8 mouse cellular contexts compared by ENCODE assay signal in the genomic region with DNA sequence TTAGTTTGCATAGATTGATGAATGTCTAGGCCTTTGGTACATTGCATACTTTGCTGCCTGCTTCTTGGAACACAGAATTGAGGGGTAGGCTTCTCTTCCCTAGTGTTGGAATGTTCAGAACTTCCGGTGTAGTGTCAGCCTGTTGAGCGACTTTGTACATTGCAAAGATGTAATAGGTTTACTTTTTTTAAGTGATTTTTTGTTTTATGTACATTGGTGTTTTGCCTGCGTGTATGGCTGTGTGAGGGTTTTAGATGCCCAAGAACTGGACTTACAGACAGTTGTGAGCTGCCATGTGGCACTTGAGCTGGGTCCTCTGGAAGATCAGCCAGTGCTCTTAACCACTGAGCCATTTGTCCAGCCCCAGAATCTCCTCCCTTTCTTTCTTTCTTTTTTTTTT. TPM values are rescaled to one million over a fixed set of nuclear protein-coding genes. Genes with fewer than 3 reads are reported as not detected.
DNase-seq lines count a peak whose midpoint lies in the region; ATAC-seq and TF ChIP-seq lines count a peak whose summit lies in the region.

No protein-coding gene starts in this region.

- H3K4me2 ChIP-seq in lung, embryonic 16.5 days (ENCODE audit: low read depth, low read length) = peak overlapping the region; percentile 72
- peak overlapping the region; percentile 74 for H3K4me2 ChIP-seq in limb, embryonic 15.5 days
- H3K4me2 ChIP-seq in stomach, embryonic 16.5 days (ENCODE audit: low read depth, low read length) = peak overlapping the region; percentile 69

- H3K4me3 ChIP-seq in lung, embryonic 16.5 days (ENCODE audit: low read length) = peak overlapping the region; percentile 84
- H3K4me3 ChIP-seq in embryonic fibroblast, embryonic 13.5 days (ENCODE audit: insufficient read depth, low read length) = peak overlapping the region; percentile 66
- peak overlapping the region; percentile 83 for H3K4me3 ChIP-seq in limb, embryonic 15.5 days
- peak overlapping the region; percentile 89 for H3K4me3 ChIP-seq in stomach, embryonic 16.5 days (replicated peaks; ENCODE audit: low read length)

- no peak for TF ChIP-seq CTCF in embryonic fibroblast, embryonic 13.5 days (IDR thresholded peaks at IDR 0.05; ENCODE audit: borderline replicate concordance, insufficient read depth, low read length)

- TF ChIP-seq POLR2A in embryonic fibroblast, embryonic 13.5 days (IDR thresholded peaks at IDR 0.05; ENCODE audit: low read depth, low read length) = no peak

- ATAC-seq in lung, embryonic 16.5 days (ENCODE audit: low read depth) = no peak
- ATAC-seq in limb, embryonic 15.5 days (ENCODE audit: insufficient number of reproducible peaks, low FRiP score, low TSS enrichment, low read depth) = no peak
- ATAC-seq in stomach, embryonic 16.5 days (ENCODE audit: insufficient read depth, low FRiP score) = no peak
- no peak for ATAC-seq in megakaryocyte progenitor cell, adult 5-6 weeks (replicated peaks; ENCODE audit: poor library complexity)
- ATAC-seq in granulocyte monocyte progenitor cell, adult 5-6 weeks (replicated peaks; ENCODE audit: poor library complexity, severe bottlenecking) = no peak

- peaks cover 12% of the 10 kb centered on the region for H3K36me3 ChIP-seq in lung, embryonic 16.5 days (ENCODE audit: control insufficient read depth, insufficient read depth, low read length)
- peaks cover 24% of the 10 kb centered on the region for H3K36me3 ChIP-seq in limb, embryonic 15.5 days
- H3K36me3 ChIP-seq in stomach, embryonic 16.5 days (ENCODE audit: control insufficient read depth, insufficient read depth, low read length) = peaks cover 17% of the 10 kb centered on the region

- peaks cover 5% of the 10 kb centered on the region; the same call in 1 of the 2 replicates for H3K4me1 ChIP-seq in lung, embryonic 16.5 days (replicated peaks; ENCODE audit: control insufficient read depth, insufficient read depth, low read length)
- no peaks in the 10 kb centered on the region for H3K4me1 ChIP-seq in embryonic fibroblast, embryonic 13.5 days (ENCODE audit: control insufficient read depth, insufficient read depth, low read length)
- peaks cover 16% of the 10 kb centered on the region for H3K4me1 ChIP-seq in limb, embryonic 15.5 days
- H3K4me1 ChIP-seq in stomach, embryonic 16.5 days (ENCODE audit: control insufficient read depth, insufficient read depth, low read length) = peaks cover 19% of the 10 kb centered on the region; the same call in 1 of the 2 replicates

- 12% methylated on average over 3 of the region's 3 CpGs for WGBS in lung, embryonic 16.5 days
- WGBS in limb, embryonic 15.5 days = 26% methylated on average over 3 of the region's 3 CpGs
- 12% methylated on average over 3 of the region's 3 CpGs for WGBS in stomach, embryonic 16.5 days

- H3K9ac ChIP-seq in lung, embryonic 16.5 days (ENCODE audit: low read length) = peak overlapping the region; percentile 100
- 0 out of 2 replicates have a peak overlapping the region, but pooled peaks have one; percentile 99 for H3K9ac ChIP-seq in limb, embryonic 15.5 days
- H3K9ac ChIP-seq in stomach, embryonic 16.5 days (ENCODE audit: low read length) = peak overlapping the region; percentile 37; the same call in 1 of the 2 replicates

- peak overlapping the region; percentile 96 for H3K27ac ChIP-seq in lung, embryonic 16.5 days (ENCODE audit: low read length)
- H3K27ac ChIP-seq in embryonic fibroblast, embryonic 13.5 days (ENCODE audit: insufficient read depth, low read length) = peak overlapping the region; percentile 5; the same call in 1 of the 2 replicates
- H3K27ac ChIP-seq in limb, embryonic 15.5 days = peak overlapping the region; percentile 100
- H3K27ac ChIP-seq in stomach, embryonic 16.5 days (ENCODE audit: low read length) = peak overlapping the region; percentile 35; the same call in 1 of the 2 replicates

- no peak for DNase-seq in lung, postnatal 25 days (ENCODE audit: low spot score)
- DNase-seq in gastrocnemius, adult 8-10 months (ENCODE audit: low spot score in 2 of 2) = no peak

- H3K27me3 ChIP-seq in lung, embryonic 16.5 days (ENCODE audit: control insufficient read depth, insufficient read depth, low read depth, low read length) = no peaks in the 10 kb centered on the region
- no peaks in the 10 kb centered on the region for H3K27me3 ChIP-seq in limb, embryonic 15.5 days
- H3K27me3 ChIP-seq in stomach, embryonic 16.5 days (ENCODE audit: control insufficient read depth, insufficient read depth, low read length) = no peaks in the 10 kb centered on the region

- H3K9me3 ChIP-seq in lung, embryonic 16.5 days (ENCODE audit: control insufficient read depth, low read length) = no peaks in the 10 kb centered on the region
- no peaks in the 10 kb centered on the region for H3K9me3 ChIP-seq in limb, embryonic 15.5 days
- H3K9me3 ChIP-seq in stomach, embryonic 16.5 days (replicated peaks; ENCODE audit: control insufficient read depth, low read length) = no peaks in the 10 kb centered on the region

RNA-seq across cellular contexts. Expression of a gene that starts 1.1 kb away (rescaled TPM):
- polyA plus RNA-seq in lung, embryonic 16.5 days (2015; fragmentation: Nextera tagmentation; extraction: Ambion mirVana) = 9.7 and 9.9 TPM in 2 replicates
- 17.4 and 19.7 TPM in 2 replicates for polyA plus RNA-seq in embryonic fibroblast, embryonic 13.5 days (2011; ENCODE audit: insufficient read length, low read depth, missing spikeins)
- polyA plus RNA-seq in limb, embryonic 15.5 days (2015; fragmentation: Nextera tagmentation; extraction: Ambion mirVana) = 11.3 TPM in 2 replicates
- 8.0 and 10.5 TPM in 2 replicates for polyA plus RNA-seq in stomach, embryonic 16.5 days (2015; fragmentation: Nextera tagmentation; extraction: Ambion mirVana)
- 59.3 and 66.1 TPM in 2 replicates for total RNA-seq in megakaryocyte progenitor cell, adult 5-6 weeks (2015)
- total RNA-seq in megakaryocyte progenitor cell, adult 5-6 weeks (2017) = 19.9 and 23.9 TPM in 2 replicates
- total RNA-seq in gastrocnemius, adult 8-10 months (2022) = 10 to 100 TPM; 11.3 to 14.5 (median 12.8) TPM
- total RNA-seq in granulocyte monocyte progenitor cell, adult 5-6 weeks (2014; fragmentation: Nextera tagmentation) = 73.8 and 102 TPM in 2 replicates
- 20.6 and 24.0 TPM in 2 replicates for total RNA-seq in granulocyte monocyte progenitor cell, adult 5-6 weeks (2017)

Comparison
In these comparisons a context has a peak if more than half of its experiments do, and no peak if none do; other contexts are left out.
1. H3K27ac ChIP-seq: peak in every context shown above with its lines; median percentile 100 in limb, embryonic 15.5 days; 96 in lung, embryonic 16.5 days; 35 in stomach, embryonic 16.5 days; 5 in embryonic fibroblast, embryonic 13.5 days.
2. H3K9ac ChIP-seq: peak in every context shown above with its lines; median percentile 100 in lung, embryonic 16.5 days; 99 in limb, embryonic 15.5 days; 37 in stomach, embryonic 16.5 days.